Mouse (Mus musculus) macrophage (primary cell): ENCODE measurements around the gene Slc34a3. TPM values are rescaled to one million over a fixed set of nuclear protein-coding genes. Genes with fewer than 3 reads are reported as not detected.
A peak's percentile ranks its signal among the peaks of the same experiment; 100 is the strongest.
"Not testable (repeated sequence)": the region's sequence is repeated elsewhere in the genome, so short reads cannot be mapped to it uniquely, and the experiment has no call there.

ENCODE experiments used
- H3K27ac ChIP-seq: fragments of 350-480 bp; formaldehyde crosslinking; 2 replicates; pipeline ENCODE4 v1.9.0; 2021
- H3K36me3 ChIP-seq: fragments of 350-480 bp; formaldehyde crosslinking; 2 replicates; pipeline ENCODE4 v1.9.0; 2021; ENCODE audit errors: inconsistent target
- H3K4me3 ChIP-seq: fragments of 350-480 bp; formaldehyde crosslinking; 2 replicates; pipeline ENCODE4 v1.9.0; 2021; ENCODE audit errors: inconsistent target
- H3K79me2 ChIP-seq: fragments of 350-480 bp; formaldehyde crosslinking; 2 replicates; pipeline ENCODE4 v1.9.0; 2021; ENCODE audit errors: inconsistent target
- WGBS: methylation state at CpG from one replicate; pipeline ENCODE4 v1.1.7; 2026; ENCODE audit warnings: inconsistent platforms; ENCODE audit not compliant: missing documents; 5-methylcytosine and 5-hydroxymethylcytosine counted together
- polyA plus RNA-seq: library from polyadenylated mRNA; stranded (reverse); fragments of 250-400 nt; gene quantifications from 3 replicates; pipeline ENCODE4 v1.2.4, GENCODE M21; 2018; ENCODE audit warnings: inconsistent platforms

Gene Slc34a3
- polyA plus RNA-seq, 1 experiment from 2014 or later, result not detected

DNA sequence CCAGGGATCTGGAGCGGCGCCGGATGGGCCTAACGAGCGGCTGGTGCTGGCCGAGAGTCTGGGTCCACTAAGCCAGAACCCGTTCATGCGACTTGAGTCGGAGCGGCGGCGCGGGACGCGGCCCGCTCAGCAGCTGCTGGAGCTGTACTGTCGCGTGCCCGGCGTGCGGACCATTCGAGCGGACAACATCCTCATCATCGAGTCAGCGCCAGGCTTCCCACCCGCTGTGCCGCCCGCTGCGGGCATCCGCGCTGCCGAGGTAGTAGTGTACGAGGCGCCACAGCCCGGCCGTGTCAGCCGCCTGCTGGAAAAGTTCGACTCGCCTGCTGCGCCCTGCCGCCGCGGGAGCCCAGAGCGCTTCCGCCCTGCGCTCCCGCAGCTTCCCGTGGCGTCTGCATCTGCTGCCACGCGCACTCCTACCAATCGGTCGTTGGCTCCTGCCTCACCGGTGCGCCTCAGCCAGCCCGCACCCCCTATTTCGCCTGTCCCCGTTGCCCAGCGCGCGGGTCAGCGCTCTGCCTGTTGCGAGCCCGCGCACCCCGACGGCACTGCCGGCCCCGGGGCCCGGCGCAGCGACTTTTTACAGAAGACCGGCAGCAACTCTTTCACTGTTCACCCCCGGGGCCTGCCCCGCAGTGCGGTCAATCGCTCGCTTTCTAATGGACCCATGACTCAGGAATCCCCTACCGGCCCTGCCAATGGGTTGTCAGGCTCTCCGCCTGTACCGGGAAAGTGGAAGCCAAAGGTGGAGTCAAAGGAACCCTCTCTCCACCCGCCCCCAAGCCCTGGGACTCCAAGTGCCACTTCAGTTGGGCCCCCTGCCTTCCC is 28.8 kb upstream of the Slc34a3 start:
- Histone ChIP-seq H3K36me3 (no peaks in the 10 kb centered on the region), H3K79me2 (peaks cover 46% of the 10 kb centered on the region; the same call in 1 of the 2 replicates), H3K4me3 (peak overlapping the region; percentile 29), H3K27ac (no peak overlapping the region)
- under 1% methylated on average over 63 of the region's 82 CpGs for WGBS

GRCm38 (mm10) chr2:25262291-25262767 is 28.2 kb upstream of the Slc34a3 start, which contains the start of gene Tprn:
TSS of gene Tprn (plus strand) at chr2:25262618.
- WGBS, result 1% methylated on average over 39 of the region's 39 CpGs
- Histone ChIP-seq H3K36me3 (no peaks in the 10 kb centered on the region), H3K4me3 (peak within 1 kb of the TSS; percentile 29), H3K79me2 (peaks cover 39% of the 10 kb centered on the region; the same call in 1 of the 2 replicates), H3K27ac (peak within 1 kb of the TSS; percentile 32)

GRCm38 (mm10) chr2:25261870-25262269 is 27.7 kb upstream of the Slc34a3 start:
- H3K36me3 ChIP-seq, result no peaks in the 10 kb centered on the region
- peaks cover 35% of the 10 kb centered on the region; the same call in 1 of the 2 replicates for H3K79me2 ChIP-seq
- peak overlapping the region; percentile 23; the same call in 1 of the 2 replicates for H3K4me3 ChIP-seq
- H3K27ac ChIP-seq, result peak overlapping the region; percentile 32
- WGBS, result 53% methylated on average over 10 of the region's 12 CpGs

GRCm38 (mm10) chr2:25258887-25259286 is 24.7 kb upstream of the Slc34a3 start:
- peaks cover 24% of the 10 kb centered on the region; the same call in 1 of the 2 replicates for H3K79me2 ChIP-seq
- H3K4me3 ChIP-seq, result no peak overlapping the region
- H3K36me3 ChIP-seq, result no peaks in the 10 kb centered on the region
- 69% methylated on average over 2 of the region's 2 CpGs for WGBS
- no peak overlapping the region for H3K27ac ChIP-seq

DNA sequence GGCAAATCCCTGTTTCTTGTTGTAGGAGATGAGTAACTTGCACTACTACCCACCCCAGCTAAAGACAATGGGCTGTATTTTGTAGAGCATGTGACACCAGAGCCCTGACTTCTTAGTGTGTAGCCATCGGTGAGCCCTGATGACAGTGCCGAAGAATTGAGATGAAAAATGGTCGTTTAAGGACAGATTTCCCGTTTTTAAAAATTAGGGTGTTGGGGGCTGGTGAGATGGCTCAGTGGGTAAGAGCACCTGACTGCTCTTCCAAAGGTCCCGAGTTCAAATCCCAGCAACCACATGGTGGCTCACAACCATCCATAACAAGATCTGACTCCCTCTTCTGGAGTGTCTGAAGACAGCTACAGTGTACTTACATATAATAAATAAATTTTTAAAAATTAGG is 23.1 kb upstream of the Slc34a3 start:
- H3K79me2 ChIP-seq, result peaks cover 19% of the 10 kb centered on the region; the same call in 1 of the 2 replicates
- H3K36me3 ChIP-seq, H3K27ac ChIP-seq, H3K4me3 ChIP-seq: not testable (repeated sequence)
- WGBS, result 72% methylated on average over 2 of the region's 5 CpGs

DNA sequence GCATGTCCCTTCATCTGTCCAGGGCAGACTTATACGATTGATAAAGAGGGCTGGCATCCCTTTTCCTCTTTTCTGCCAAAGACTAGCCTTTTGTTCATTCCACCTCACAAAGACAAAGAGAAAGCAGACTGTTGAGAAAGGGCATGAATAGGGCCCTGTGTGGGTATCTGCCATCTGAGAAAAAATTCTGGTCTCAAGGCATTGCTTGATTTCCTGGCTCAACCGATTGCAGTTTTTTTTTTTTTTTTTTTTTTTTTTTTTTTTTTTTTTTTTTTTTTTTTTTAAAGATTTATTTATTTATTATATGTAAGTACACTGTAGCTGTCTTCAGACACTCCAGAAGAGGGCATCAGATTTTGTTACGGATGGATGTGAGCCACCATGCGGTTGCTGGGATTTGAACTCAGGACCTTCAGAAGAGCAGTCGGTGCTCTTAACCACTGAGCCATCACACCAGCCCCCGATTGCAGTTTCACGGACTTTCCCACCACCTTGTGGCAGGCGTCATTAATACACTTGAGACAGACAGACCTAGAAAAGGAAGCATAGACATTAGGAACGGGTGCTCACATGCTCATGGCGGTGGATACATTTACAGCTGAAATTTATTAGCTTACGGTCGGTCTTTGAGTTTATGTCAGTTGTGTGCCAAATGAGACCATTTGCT is 22.4 kb upstream of the Slc34a3 start:
- Histone ChIP-seq H3K79me2 (peaks cover 19% of the 10 kb centered on the region; the same call in 1 of the 2 replicates), H3K4me3 (peak overlapping the region; percentile 90)
- H3K36me3 ChIP-seq, H3K27ac ChIP-seq: not testable (repeated sequence)
- WGBS, result 36% methylated on average over 10 of the region's 12 CpGs

DNA sequence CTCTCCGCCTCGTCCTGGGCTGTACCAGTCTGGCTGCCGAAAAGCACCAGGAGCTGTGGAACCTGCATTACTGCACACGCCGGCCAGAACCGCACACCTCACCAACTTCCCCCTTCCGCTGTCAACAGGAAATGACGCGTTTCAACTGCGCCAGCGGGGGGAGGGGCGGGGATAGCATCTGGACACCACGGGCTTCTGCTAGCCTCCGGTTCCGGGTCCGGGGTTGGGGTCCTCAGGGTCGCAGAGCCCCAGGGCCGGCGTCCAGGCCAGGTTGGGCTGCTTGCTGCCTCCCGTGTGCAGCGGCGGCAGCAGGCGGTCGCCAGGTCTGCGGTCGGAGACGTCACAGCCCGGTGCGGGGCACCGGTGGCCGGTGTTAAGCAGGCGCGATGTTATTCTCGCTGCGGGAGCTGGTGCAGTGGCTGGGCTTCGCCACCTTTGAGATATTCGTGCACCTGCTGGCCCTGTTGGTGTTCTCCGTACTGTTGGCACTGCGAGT is 21.2 kb upstream of the Slc34a3 start, which contains the start of gene Tmem203:
Tmem203 (plus strand) TSS at position 156 of the 496 bp plus-strand sequence.
- WGBS, result under 1% methylated on average over 39 of the region's 39 CpGs

GRCm38 (mm10) chr2:25252331-25252730 is 18.2 kb upstream of the Slc34a3 start:
- no peak overlapping the region for H3K27ac ChIP-seq
- H3K36me3 ChIP-seq, result peaks cover 45% of the 10 kb centered on the region
- H3K79me2 ChIP-seq, result peaks cover 19% of the 10 kb centered on the region; the same call in 1 of the 2 replicates
- no peak overlapping the region for H3K4me3 ChIP-seq
- WGBS, result 82% methylated on average over 1 of the region's 1 CpGs

More for the DNA sequence above, 21.2 kb upstream of the Slc34a3 start, which contains the start of gene Tmem203:
- Histone ChIP-seq H3K27ac (peak within 1 kb of the TSS; percentile 38), H3K4me3 (peak within 1 kb of the TSS; percentile 90), H3K79me2 (peaks cover 19% of the 10 kb centered on the region; the same call in 1 of the 2 replicates), H3K36me3 (peaks cover 15% of the 10 kb centered on the region)

- H3K79me2 ChIP-seq, result no peaks in the 10 kb centered on the region
- H3K27ac ChIP-seq, result no peak within 1 kb of the TSS
- no peak within 1 kb of the TSS for H3K4me3 ChIP-seq
- peaks cover 49% of the 10 kb centered on the region for H3K36me3 ChIP-seq
- WGBS, result 86% methylated on average over 10 of the region's 10 CpGs
Measured at GRCm38 (mm10) chr2:25246183-25247072, 12.3 kb upstream of the Slc34a3 start, which contains the start of gene AL732309.1. TSS of gene AL732309.1 (minus strand) at chr2:25246863.

DNA sequence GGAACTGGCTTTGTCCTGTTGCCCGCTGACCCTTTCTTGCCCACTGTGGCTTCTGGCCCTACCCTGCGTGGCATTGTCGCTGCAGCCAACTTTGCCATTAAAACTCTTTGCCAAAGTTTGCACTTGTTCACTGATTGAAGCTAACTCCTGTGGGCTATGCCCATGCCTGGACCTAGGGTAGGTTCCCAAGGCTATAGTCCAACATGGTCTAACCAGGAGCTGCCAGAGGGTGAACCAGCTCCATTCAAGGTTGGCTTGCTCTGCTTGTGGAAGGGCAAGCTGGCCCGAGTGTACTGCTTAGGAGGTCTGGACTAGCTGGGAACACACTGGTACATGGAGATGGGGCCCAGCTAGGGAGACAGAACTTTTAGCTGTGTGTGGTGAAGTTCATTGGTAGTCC is 10.0 kb upstream of the Slc34a3 start:
- Histone ChIP-seq H3K79me2 (no peaks in the 10 kb centered on the region), H3K27ac (no peak overlapping the region), H3K4me3 (no peak overlapping the region), H3K36me3 (peaks cover 26% of the 10 kb centered on the region; the same call in 1 of the 2 replicates)
- 92% methylated on average over 4 of the region's 4 CpGs for WGBS

- Histone ChIP-seq H3K27ac (no peak overlapping the region), H3K79me2 (no peaks in the 10 kb centered on the region), H3K4me3 (no peak overlapping the region), H3K36me3 (peaks cover 18% of the 10 kb centered on the region; the same call in 1 of the 2 replicates)
- 91% methylated on average over 8 of the region's 8 CpGs for WGBS
Measured at GRCm38 (mm10) chr2:25243342-25243741, 9.2 kb upstream of the Slc34a3 start.

DNA sequence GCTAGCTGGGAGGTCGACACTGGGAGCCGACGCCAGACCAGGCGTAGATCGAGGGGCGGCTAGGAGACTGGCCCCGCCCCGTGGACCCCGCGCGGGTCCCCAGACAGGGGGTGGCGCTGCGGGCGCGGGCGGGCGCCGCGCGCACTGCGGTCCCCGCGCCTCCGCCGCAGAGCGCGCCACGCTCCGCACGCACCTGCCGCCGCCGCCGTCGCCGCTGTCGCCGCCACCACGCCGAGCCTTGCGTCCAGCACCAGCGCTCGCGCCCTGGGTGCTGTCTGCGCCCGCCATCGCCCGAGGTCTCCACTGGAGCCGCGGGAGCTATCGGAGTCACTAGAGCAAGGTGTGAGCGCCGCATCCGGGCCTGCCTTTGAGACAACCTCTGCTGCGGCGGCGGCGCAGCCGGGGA is 7.9 kb upstream of the Slc34a3 start, which contains the start of the genes Rnf208 and Cysrt1:
Rnf208 (plus strand) TSS at position 155 of the 406 bp plus-strand sequence.
Cysrt1 (minus strand) TSS at position 352 of the 406 bp plus-strand sequence.
- no peak within 1 kb of the TSS for H3K27ac ChIP-seq
- H3K79me2 ChIP-seq, result no peaks in the 10 kb centered on the region
- H3K4me3 ChIP-seq, result peak within 1 kb of the TSS; percentile 15; the same call in 1 of the 2 replicates
- H3K36me3 ChIP-seq, result peaks cover 6% of the 10 kb centered on the region; the same call in 1 of the 2 replicates
- WGBS, result under 1% methylated on average over 47 of the region's 59 CpGs

GRCm38 (mm10) chr2:25241438-25241775 is 7.2 kb upstream of the Slc34a3 start:
- Histone ChIP-seq H3K36me3 (peaks cover 2% of the 10 kb centered on the region; the same call in 1 of the 2 replicates), H3K27ac (no peak overlapping the region), H3K79me2 (no peaks in the 10 kb centered on the region), H3K4me3 (no peak overlapping the region)
- 29% methylated on average over 6 of the region's 6 CpGs for WGBS
